Mouse (Mus musculus) B cell, adult (primary cell): ENCODE results near the gene Rsrc1. TPM values are rescaled to one million over a fixed set of nuclear protein-coding genes. Genes with fewer than 3 reads are reported as not detected.

ENCODE experiments used
- total RNA-seq: library from RNA; stranded (reverse); gene quantifications from 4 replicates; pipeline ENCODE4 v1.2.4, GENCODE M21; 2023; ENCODE audit not compliant: inconsistent age

Rsrc1 gene
- 29.8 to 34.8 TPM (median 31.3 TPM) in 4 replicates for total RNA-seq

GRCm38 (mm10) chr3:66981101-66981661, at the start of gene Rsrc1:
Rsrc1 (plus strand) TSS chr3:66981390.

GRCm38 (mm10) chr3:66981706-66982105, 516 bp downstream of the Rsrc1 start, which contains the start of gene Shox2:
Shox2 (minus strand) TSS chr3:66981771.

GRCm38 (mm10) chr3:67373872-67374271, 392.7 kb downstream of the Rsrc1 start, which contains the start of gene Mlf1:
Mlf1 (plus strand) TSS chr3:67374097.

GRCm38 (mm10) chr3:67375063-67375462, 393.9 kb downstream of the Rsrc1 start, which contains the start of gene Gm17402:
Gm17402 (minus strand) TSS chr3:67375163.

Other genes starting within 250 kb of the Rsrc1 start
- gene Shox2, start 381 bp downstream of the Rsrc1 start, total RNA-seq = not detected in 4 replicates